Mouse (Mus musculus) fibroblast of lung, adult 2 months (primary cell): ENCODE data around the gene Ssx2ip.

ENCODE experiments used
- DNase-seq: peaks from one replicate; pipeline ENCODE4 v3.0.0-alpha.2; 2011; ENCODE audit warnings: low read depth

Ssx2ip gene

GRCm38 (mm10) chr3:146404311-146405201 lies at the start of gene Ssx2ip:
TSS of gene Ssx2ip (plus strand) at chr3:146404642.
- DNase-seq = peak; percentile 50

GRCm38 (mm10) chr3:146355146-146355545 lies 49.3 kb upstream of the Ssx2ip start:
- DNase-seq = no peak

GRCm38 (mm10) chr3:146365471-146365870 lies 39.0 kb upstream of the Ssx2ip start:
- DNase-seq = no peak

- no peak for DNase-seq
Measured at GRCm38 (mm10) chr3:146367058-146367457, 37.4 kb upstream of the Ssx2ip start.

GRCm38 (mm10) chr3:146370553-146371095 lies 33.8 kb upstream of the Ssx2ip start:
- no peak for DNase-seq

GRCm38 (mm10) chr3:146371201-146371600 lies 33.2 kb upstream of the Ssx2ip start:
- DNase-seq = peak; percentile 31

- DNase-seq = no peak
Measured at GRCm38 (mm10) chr3:146374596-146375175, 29.8 kb upstream of the Ssx2ip start.

- DNase-seq = no peak
Measured at GRCm38 (mm10) chr3:146375224-146375657, 29.2 kb upstream of the Ssx2ip start.

GRCm38 (mm10) chr3:146376337-146377130 lies 27.9 kb upstream of the Ssx2ip start:
- no peak for DNase-seq

- no peak for DNase-seq
Measured at GRCm38 (mm10) chr3:146377216-146377615, 27.2 kb upstream of the Ssx2ip start.

GRCm38 (mm10) chr3:146378753-146379152 lies 25.7 kb upstream of the Ssx2ip start:
- no peak for DNase-seq

- DNase-seq = no peak
Measured at GRCm38 (mm10) chr3:146379740-146380466, 24.5 kb upstream of the Ssx2ip start.

GRCm38 (mm10) chr3:146380874-146381273 lies 23.6 kb upstream of the Ssx2ip start:
- no peak for DNase-seq

- DNase-seq = no peak
Measured at GRCm38 (mm10) chr3:146381471-146381870, 23.0 kb upstream of the Ssx2ip start.

- DNase-seq = no peak
Measured at GRCm38 (mm10) chr3:146386800-146387199, 17.6 kb upstream of the Ssx2ip start.

GRCm38 (mm10) chr3:146392656-146393321 lies 11.7 kb upstream of the Ssx2ip start:
- DNase-seq = no peak

- no peak for DNase-seq
Measured at GRCm38 (mm10) chr3:146393641-146394100, 10.8 kb upstream of the Ssx2ip start.

- DNase-seq = no peak
Measured at GRCm38 (mm10) chr3:146396256-146396655, 8.2 kb upstream of the Ssx2ip start.

- no peak for DNase-seq
Measured at GRCm38 (mm10) chr3:146396934-146397333, 7.5 kb upstream of the Ssx2ip start.

- no peak for DNase-seq
Measured at GRCm38 (mm10) chr3:146397847-146398246, 6.6 kb upstream of the Ssx2ip start.

- DNase-seq = no peak
Measured at GRCm38 (mm10) chr3:146399203-146399602, 5.2 kb upstream of the Ssx2ip start.
